Mouse (Mus musculus) thymus, postnatal 10 days (tissue): Measurements from ENCODE around the gene Ubl4b.

Experiments used
- DNase-seq, 2 experiments: peaks; one replicate each; pipeline ENCODE4 v3.0.0; 2021; ENCODE audit warnings: low spot score in 2 of 2

Gene Ubl4b

GRCm38 (mm10) chr3:107554842-107555241 lies at the start of gene Ubl4b:
TSS of gene Ubl4b (minus strand) at chr3:107555073.
- DNase-seq = no peak

- no peak for DNase-seq
Observed at GRCm38 (mm10) chr3:107600127-107600526, 45.3 kb upstream of the Ubl4b start.

- no peak for DNase-seq
Observed at GRCm38 (mm10) chr3:107597586-107598389, 42.9 kb upstream of the Ubl4b start.

- DNase-seq = no peak
Observed at GRCm38 (mm10) chr3:107597134-107597533, 42.3 kb upstream of the Ubl4b start.

GRCm38 (mm10) chr3:107596559-107596958 lies 41.7 kb upstream of the Ubl4b start:
- no peak for DNase-seq

GRCm38 (mm10) chr3:107595938-107596461 lies 41.1 kb upstream of the Ubl4b start:
- DNase-seq = no peak

- DNase-seq = no peak
Observed at GRCm38 (mm10) chr3:107595264-107595937, 40.5 kb upstream of the Ubl4b start.

GRCm38 (mm10) chr3:107594662-107595263 lies 39.9 kb upstream of the Ubl4b start, which contains the start of gene Alx3:
TSS of gene Alx3 (plus strand) at chr3:107595031.
- no peak for DNase-seq

- DNase-seq = no peak
Observed at GRCm38 (mm10) chr3:107593632-107594031, 38.8 kb upstream of the Ubl4b start.

- DNase-seq = no peak
Observed at GRCm38 (mm10) chr3:107591612-107592011, 36.7 kb upstream of the Ubl4b start.

- no peak for DNase-seq
Observed at GRCm38 (mm10) chr3:107586504-107586903, 31.6 kb upstream of the Ubl4b start.

- no peak for DNase-seq
Observed at GRCm38 (mm10) chr3:107583893-107584292, 29.0 kb upstream of the Ubl4b start.

- DNase-seq = no peak
Observed at GRCm38 (mm10) chr3:107582875-107583767, 28.2 kb upstream of the Ubl4b start.

- DNase-seq = no peak
Observed at GRCm38 (mm10) chr3:107582130-107582874, 27.4 kb upstream of the Ubl4b start.

- DNase-seq = no peak
Observed at GRCm38 (mm10) chr3:107581103-107582010, 26.5 kb upstream of the Ubl4b start.

- peak in 1 of 2 experiments; percentile 61 for DNase-seq
Observed at GRCm38 (mm10) chr3:107579466-107579865, 24.6 kb upstream of the Ubl4b start.

GRCm38 (mm10) chr3:107577810-107578390 lies 23.0 kb upstream of the Ubl4b start:
- DNase-seq = no peak

GRCm38 (mm10) chr3:107576807-107577206 lies 21.9 kb upstream of the Ubl4b start:
- no peak for DNase-seq

GRCm38 (mm10) chr3:107571205-107571604 lies 16.3 kb upstream of the Ubl4b start:
- DNase-seq = no peak
